Mouse (Mus musculus) lung, embryonic 14.5 days (tissue): Measurements from ENCODE around the gene Serinc3. TPM values are rescaled to one million over a fixed set of nuclear protein-coding genes. Genes with fewer than 3 reads are reported as not detected.

Experiments
- ATAC-seq: fragments of 200-750 bp; cut with Nextera tagmentation; 2 replicates; pipeline ENCODE4 v1.8.0; 2017; ENCODE audit warnings: mild to moderate bottlenecking, moderate TSS enrichment, moderate library complexity; ENCODE audit not compliant: insufficient read depth
- DNase-seq: peaks from one replicate; pipeline ENCODE4 v3.0.0-alpha.2; 2015
- H3K27ac ChIP-seq: fragments of 300-500 bp; sonication (generic); 2 replicates; pipeline ENCODE4 v1.5.1; 2014; ENCODE audit warnings: low read depth, mild to moderate bottlenecking, moderate library complexity
- H3K27me3 ChIP-seq: fragments of 300-500 bp; sonication (generic); 2 replicates; pipeline ENCODE4 v1.6.1; 2014; ENCODE audit warnings: low read length, control low read depth; ENCODE audit not compliant: insufficient read depth
- H3K36me3 ChIP-seq: fragments of 300-500 bp; sonication (generic); 2 replicates; pipeline ENCODE4 v1.6.1; 2014; ENCODE audit warnings: control low read depth; ENCODE audit not compliant: insufficient read depth
- H3K4me1 ChIP-seq: fragments of 300-500 bp; sonication (generic); 2 replicates; pipeline ENCODE4 v1.6.1; 2014; ENCODE audit warnings: antibody characterized with exemption, control low read depth; ENCODE audit not compliant: insufficient read depth
- H3K4me2 ChIP-seq: fragments of 300-500 bp; sonication (generic); 2 replicates; pipeline ENCODE4 v1.6.1; 2014; ENCODE audit warnings: mild to moderate bottlenecking
- H3K4me3 ChIP-seq: fragments of 300-500 bp; sonication (generic); 2 replicates; pipeline ENCODE4 v1.5.1; 2014; ENCODE audit warnings: low read depth, low read length
- H3K9ac ChIP-seq: fragments of 300-500 bp; sonication (generic); 2 replicates; pipeline ENCODE4 v1.6.1; 2014
- H3K9me3 ChIP-seq: fragments of 300-500 bp; sonication (generic); 2 replicates; pipeline ENCODE4 v1.6.1; 2016; ENCODE audit warnings: low read depth, low read length, control low read depth
- CTCF ChIP-seq: IDR thresholded peaks from 2 replicates; pipeline ENCODE4 v1.5.1; 2016; ENCODE audit warnings: antibody characterized with exemption, low read depth
- WGBS: fragments of 180-500 bp; shearing (Covaris S2); extraction: QIAGEN DNeasy Blood & Tissue Kit; methylation state at CpG from one replicate; pipeline ENCODE4 v1.1.7; 2014; 5-methylcytosine and 5-hydroxymethylcytosine counted together
- polyA plus RNA-seq: library from polyadenylated mRNA; unstranded; fragments of >200 nt; fragmentation: Nextera tagmentation; extraction: Ambion mirVana; gene quantifications from 2 replicates; pipeline ENCODE4 v1.2.1, GENCODE M21; 2014

The Serinc3 gene
- polyA plus RNA-seq, 1 experiment from 2014 or later = 56.2 TPM

- Histone ChIP-seq H3K4me2 (no peak overlapping the region), H3K27me3 (no peaks in the 10 kb centered on the region), H3K4me3 (no peak overlapping the region), H3K9me3 (peaks cover 3% of the 10 kb centered on the region; the same call in 1 of the 2 replicates), H3K4me1 (no peaks in the 10 kb centered on the region), H3K27ac (no peak overlapping the region), H3K9ac (no peak overlapping the region), H3K36me3 (peaks cover 83% of the 10 kb centered on the region)
- TF ChIP-seq CTCF = no peak
- 87% methylated on average over 9 of the region's 9 CpGs for WGBS
- no peak for DNase-seq
- no peak for ATAC-seq
These were observed 29.5 kb downstream of the Serinc3 start for GRCm38 (mm10) chr2:163615401-163615800.

GRCm38 (mm10) chr2:163613990-163614389 lies 30.9 kb downstream of the Serinc3 start:
- Histone ChIP-seq H3K4me2 (no peak overlapping the region), H3K9me3 (peaks cover 3% of the 10 kb centered on the region; the same call in 1 of the 2 replicates), H3K36me3 (peaks cover 72% of the 10 kb centered on the region), H3K4me3 (no peak overlapping the region), H3K4me1 (no peaks in the 10 kb centered on the region), H3K27ac (no peak overlapping the region), H3K27me3 (no peaks in the 10 kb centered on the region), H3K9ac (no peak overlapping the region)
- ATAC-seq (no peak), DNase-seq (no peak)
- 89% methylated on average over 4 of the region's 4 CpGs for WGBS
- no peak for TF ChIP-seq CTCF

GRCm38 (mm10) chr2:163613206-163613605 lies 31.7 kb downstream of the Serinc3 start:
- Histone ChIP-seq H3K9ac (no peak overlapping the region), H3K4me1 (no peaks in the 10 kb centered on the region), H3K36me3 (peaks cover 67% of the 10 kb centered on the region), H3K9me3 (peaks cover 3% of the 10 kb centered on the region; the same call in 1 of the 2 replicates), H3K4me2 (no peak overlapping the region), H3K4me3 (no peak overlapping the region), H3K27me3 (no peaks in the 10 kb centered on the region), H3K27ac (no peak overlapping the region)
- TF ChIP-seq CTCF = no peak
- DNase-seq (no peak), ATAC-seq (no peak)
- WGBS = 89% methylated on average over 5 of the region's 5 CpGs

- DNase-seq (no peak), ATAC-seq (no peak)
- peaks cover 3% of the 10 kb centered on the region; the same call in 1 of the 2 replicates for H3K9me3 ChIP-seq
- no peaks in the 10 kb centered on the region for H3K4me1 ChIP-seq
- H3K9ac ChIP-seq = no peak overlapping the region
- H3K36me3 ChIP-seq = peaks cover 61% of the 10 kb centered on the region
- WGBS = 64% methylated on average over 9 of the region's 9 CpGs
- H3K4me3 ChIP-seq = no peak overlapping the region
- no peaks in the 10 kb centered on the region for H3K27me3 ChIP-seq
- no peak for TF ChIP-seq CTCF
- no peak overlapping the region for H3K27ac ChIP-seq
- H3K4me2 ChIP-seq = no peak overlapping the region
These were observed 33.8 kb downstream of the Serinc3 start for GRCm38 (mm10) chr2:163611176-163611575.

- WGBS = 77% methylated on average over 12 of the region's 12 CpGs
- peaks cover 43% of the 10 kb centered on the region for H3K36me3 ChIP-seq
- TF ChIP-seq CTCF = no peak
These were observed 35.5 kb downstream of the Serinc3 start for GRCm38 (mm10) chr2:163609281-163609975.

GRCm38 (mm10) chr2:163608008-163608407 lies 36.9 kb downstream of the Serinc3 start:
- no peak for ATAC-seq
- Histone ChIP-seq H3K4me1 (no peaks in the 10 kb centered on the region), H3K27ac (no peak overlapping the region), H3K4me2 (no peak overlapping the region), H3K9ac (no peak overlapping the region), H3K4me3 (no peak overlapping the region), H3K36me3 (peaks cover 31% of the 10 kb centered on the region), H3K9me3 (no peaks in the 10 kb centered on the region), H3K27me3 (no peaks in the 10 kb centered on the region)
- TF ChIP-seq CTCF = no peak
- 85% methylated on average over 7 of the region's 7 CpGs for WGBS
- DNase-seq = no peak

More at GRCm38 (mm10) chr2:163609281-163609975, 35.5 kb downstream of the Serinc3 start:
- no peak for DNase-seq
- no peak overlapping the region for H3K9ac ChIP-seq
- H3K27me3 ChIP-seq = no peaks in the 10 kb centered on the region
- H3K27ac ChIP-seq = no peak overlapping the region
- H3K9me3 ChIP-seq = peaks cover 3% of the 10 kb centered on the region; the same call in 1 of the 2 replicates
- no peak for ATAC-seq
- no peak overlapping the region for H3K4me2 ChIP-seq
- no peak overlapping the region for H3K4me3 ChIP-seq
- no peaks in the 10 kb centered on the region for H3K4me1 ChIP-seq

GRCm38 (mm10) chr2:163606161-163606560 lies 38.8 kb downstream of the Serinc3 start:
- H3K4me1 ChIP-seq = 0 out of 2 replicates have a peak, but pooled peaks cover 3% of the 10 kb centered on the region
- WGBS = 84% methylated on average over 7 of the region's 7 CpGs
- no peak overlapping the region for H3K4me2 ChIP-seq
- peaks cover 17% of the 10 kb centered on the region; the same call in 1 of the 2 replicates for H3K36me3 ChIP-seq
- ATAC-seq (no peak), DNase-seq (no peak)
- no peaks in the 10 kb centered on the region for H3K9me3 ChIP-seq
- no peaks in the 10 kb centered on the region for H3K27me3 ChIP-seq
- H3K9ac ChIP-seq = no peak overlapping the region
- no peak overlapping the region for H3K4me3 ChIP-seq
- no peak for TF ChIP-seq CTCF
- no peak overlapping the region for H3K27ac ChIP-seq
